Mouse (Mus musculus) megakaryocyte, embryonic 14.5 days (primary cell): Measurements from ENCODE around the gene Ttc17.

Experiments used
- FLI1 ChIP-seq: IDR thresholded peaks from 2 replicates; pipeline ENCODE4 v1.6.1; 2012; ENCODE audit warnings: low read length, inconsistent platforms, mixed read lengths
- GATA1 ChIP-seq: IDR thresholded peaks from 3 replicates; pipeline ENCODE4 v1.6.1; 2012; ENCODE audit warnings: mixed read lengths, low read length, inconsistent platforms, borderline replicate concordance

- TF ChIP-seq GATA1 (no peak), FLI1 (no peak)
Measured at GRCm38 (mm10) chr2:94436952-94437351, 30.5 kb upstream of the Ttc17 start.
